Mouse (Mus musculus): Measurements from ENCODE around the gene Wnk2.
A peak's percentile ranks its signal among the peaks of the same experiment; 100 is the strongest.

The Wnk2 gene

DNA sequence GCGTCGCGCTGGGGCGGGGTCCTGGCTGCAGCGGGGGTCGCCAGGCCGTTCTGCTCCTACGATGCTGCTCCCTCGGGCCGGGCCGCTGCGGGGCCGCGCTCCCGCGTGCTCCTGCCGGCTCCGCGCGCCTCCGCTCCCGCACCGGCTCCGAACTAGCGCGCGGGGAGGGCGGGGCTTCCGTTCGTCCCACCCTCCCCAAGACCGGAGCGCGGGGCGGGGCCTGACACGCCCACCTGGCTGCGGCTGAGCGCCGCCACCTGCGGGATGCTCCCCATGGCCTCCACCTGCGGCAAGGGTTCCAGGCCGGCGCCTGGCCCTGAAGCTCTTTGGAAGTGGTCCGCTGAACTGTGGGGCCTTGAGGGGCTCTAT, at the start of gene Wnk2:
Gene Wnk2 (minus strand): TSS at position 157 of the 369 bp plus-strand sequence.
- DNase-seq, result peak; percentile 91

DNA sequence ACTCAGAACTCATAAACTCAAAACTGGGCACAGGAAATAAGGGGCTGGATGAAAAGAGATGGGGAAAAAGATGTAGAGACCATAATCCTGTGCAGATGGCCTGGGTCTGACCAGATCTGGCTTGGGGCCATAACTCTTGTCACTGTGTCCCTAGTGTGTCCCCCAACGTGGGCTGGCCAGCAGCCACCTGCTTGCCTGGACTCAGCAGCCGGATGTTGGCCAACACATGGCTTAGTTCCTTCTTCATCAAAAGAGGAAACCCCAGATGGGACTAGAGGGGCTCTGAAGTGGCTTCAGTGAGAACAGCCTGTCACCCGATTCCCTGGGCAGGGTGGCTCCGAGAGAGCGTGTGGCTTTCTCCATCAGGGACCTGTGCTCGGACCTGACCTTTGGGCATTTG, 49.0 kb upstream of the Wnk2 start:
- no peak for DNase-seq

DNA sequence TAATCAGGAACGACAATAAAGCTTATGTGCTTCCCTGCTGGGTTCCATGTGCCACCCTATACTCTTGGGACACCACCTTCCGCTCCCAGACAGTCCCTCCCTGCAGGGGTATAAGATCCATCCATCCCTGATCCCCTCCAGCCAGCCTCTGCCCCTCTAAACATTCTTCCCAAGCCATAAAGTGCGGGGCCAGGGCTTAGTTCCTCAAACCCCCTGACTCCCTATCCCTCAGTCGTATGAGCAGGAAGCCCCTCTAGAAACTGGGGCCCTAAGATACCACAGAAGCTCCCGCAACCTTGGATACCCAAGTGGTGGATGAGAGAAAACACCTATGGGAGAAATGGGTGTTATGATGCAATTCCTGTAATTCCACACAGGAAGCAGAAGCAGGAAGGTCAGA, 48.4 kb upstream of the Wnk2 start:
- no peak for DNase-seq

DNA sequence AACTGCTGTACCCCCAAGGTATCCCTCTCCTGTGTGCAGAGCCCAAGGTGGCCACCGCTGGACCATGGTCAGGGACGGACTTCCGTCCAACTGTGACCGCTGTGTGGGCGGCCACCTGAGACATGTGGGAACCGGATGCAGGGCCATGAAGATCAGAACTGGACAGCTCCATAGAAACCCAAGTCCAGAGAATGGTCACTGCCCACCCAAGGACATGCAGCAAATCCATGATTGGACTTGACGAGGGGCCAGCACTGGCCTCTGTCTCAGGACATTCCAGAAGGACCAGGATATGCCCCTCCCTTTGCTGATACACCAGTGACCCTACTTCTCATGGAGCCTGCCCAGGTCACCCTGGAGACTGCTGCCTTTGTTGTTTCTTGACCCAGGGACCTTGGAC, 47.8 kb upstream of the Wnk2 start:
- no peak for DNase-seq

DNA sequence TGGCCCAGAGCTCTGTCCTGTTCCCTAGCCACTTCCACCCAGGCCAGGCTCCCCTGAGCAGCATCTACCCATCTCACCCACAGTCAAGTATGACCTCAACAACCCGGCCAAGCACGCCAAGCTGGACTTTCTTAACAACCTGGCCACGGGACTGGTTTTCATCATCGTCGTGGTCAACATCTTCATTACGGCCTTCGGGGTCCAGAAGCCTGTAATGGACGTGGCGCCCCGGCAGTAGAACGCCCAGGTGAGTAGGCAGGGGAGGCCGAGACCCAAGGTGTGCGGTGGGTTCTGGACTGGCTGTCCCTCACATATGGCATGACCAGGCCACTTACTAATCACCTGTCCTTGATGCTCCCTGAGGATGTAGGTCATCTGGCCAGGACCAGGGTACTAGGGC, 47.0 kb upstream of the Wnk2 start:
- DNase-seq, result no peak

DNA sequence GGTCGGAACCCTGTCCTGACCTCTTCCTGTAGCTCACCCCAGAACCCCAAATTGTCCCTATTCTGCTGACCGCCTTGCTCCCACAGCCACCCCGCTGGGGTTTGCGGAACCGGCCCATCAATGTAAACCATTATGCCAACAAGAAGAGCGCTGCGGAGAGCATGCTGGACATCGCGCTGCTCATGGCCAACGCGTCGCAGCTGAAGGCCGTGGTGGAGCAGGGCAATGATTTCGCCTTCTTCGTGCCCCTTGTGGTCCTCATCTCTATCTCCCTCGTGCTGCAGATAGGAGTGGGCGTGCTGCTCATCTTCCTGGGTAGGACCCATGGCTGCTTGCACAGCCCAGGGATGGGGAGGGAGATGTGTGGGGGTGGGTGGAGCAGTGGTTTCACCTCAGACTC, 45.8 kb upstream of the Wnk2 start:
- DNase-seq, result no peak

DNA sequence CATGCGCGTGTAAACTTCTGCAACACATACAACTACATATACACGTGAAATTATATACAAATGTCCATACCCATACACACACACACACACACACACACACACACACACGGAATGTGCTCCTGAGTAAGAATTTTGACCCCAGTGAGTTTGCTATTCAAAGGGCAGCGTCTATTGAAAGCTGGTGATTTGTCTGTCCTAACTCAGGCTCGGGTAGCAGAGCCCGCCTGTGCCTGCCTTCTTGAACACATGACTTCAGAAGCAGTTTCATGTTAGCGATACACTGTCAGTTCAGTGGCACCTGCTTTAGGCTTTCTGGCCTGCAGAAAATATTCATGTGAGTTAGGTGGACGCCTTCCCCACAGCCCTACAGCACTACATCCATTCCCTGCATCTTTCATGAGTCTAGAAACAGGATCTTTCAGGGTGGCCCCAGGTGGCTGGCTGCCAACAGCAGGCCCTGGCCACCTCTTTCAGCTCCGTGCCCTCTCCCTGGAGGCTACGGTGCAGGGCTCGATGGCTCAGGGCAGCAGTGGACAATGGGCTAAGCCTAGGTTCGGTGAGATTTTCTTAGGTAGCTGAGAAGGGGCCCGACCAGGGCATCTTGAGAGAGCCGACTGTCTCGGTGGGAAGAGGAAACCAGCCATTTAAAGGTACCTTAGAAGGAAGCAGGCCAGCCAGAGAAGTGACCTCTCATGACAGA, 44.5 kb upstream of the Wnk2 start:
- DNase-seq, result no peak

DNA sequence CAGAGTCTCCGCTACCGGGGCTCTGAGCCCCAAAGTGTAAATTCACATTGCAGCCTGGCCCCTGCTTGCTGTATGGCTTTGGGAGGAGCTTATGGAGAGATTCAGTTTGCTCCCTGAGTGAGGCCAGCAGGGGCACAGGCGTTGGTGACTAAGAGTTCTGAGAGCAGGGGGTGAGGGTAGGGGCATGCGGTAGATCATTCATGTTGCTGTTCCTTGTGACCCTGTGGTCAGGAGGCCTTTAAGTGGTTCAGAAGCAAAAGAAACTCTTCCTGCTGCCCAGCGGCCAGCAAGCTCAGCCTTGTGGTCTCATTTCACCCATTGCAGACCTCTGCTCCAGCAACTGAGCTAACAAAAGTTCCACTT, 43.8 kb upstream of the Wnk2 start:
- DNase-seq, result no peak

DNA sequence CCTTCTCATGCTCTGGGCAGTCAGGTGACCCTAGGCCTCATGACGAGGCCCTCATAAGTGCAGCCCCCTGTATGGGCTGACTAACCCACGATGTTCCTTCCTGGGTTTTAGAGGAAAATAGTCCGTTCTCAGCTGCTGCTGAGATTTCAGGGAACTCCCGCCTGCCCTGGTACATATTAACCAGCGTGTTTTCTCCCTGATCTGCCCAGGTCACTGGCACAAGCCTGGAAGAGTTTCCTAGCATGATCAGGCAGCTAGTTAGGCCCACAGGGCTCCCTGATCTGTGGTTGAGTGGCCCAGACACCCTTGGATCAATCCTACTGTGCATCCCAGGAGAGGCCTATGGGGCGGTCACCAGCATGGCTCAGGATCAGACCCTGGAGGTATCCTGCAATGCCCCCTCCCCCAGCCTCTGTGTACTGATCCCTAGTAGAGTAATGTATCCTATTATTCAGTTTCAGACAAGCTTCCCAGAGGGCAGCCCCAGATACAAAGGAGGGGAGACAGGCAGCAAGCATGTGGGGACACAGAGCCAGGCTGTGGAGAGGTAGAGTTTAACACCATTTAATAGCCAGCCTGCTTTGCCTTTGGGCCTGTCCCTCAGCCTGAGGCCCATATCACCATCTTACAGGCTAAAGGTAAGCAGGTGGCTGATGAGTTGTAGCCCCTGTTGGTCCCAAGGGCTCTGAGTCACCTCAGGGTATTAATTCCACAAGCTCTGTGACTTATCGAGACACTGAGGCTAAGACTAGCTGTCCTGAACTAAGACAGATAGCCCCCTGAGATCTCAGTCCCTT, 43.3 kb upstream of the Wnk2 start:
- DNase-seq, result no peak

DNA sequence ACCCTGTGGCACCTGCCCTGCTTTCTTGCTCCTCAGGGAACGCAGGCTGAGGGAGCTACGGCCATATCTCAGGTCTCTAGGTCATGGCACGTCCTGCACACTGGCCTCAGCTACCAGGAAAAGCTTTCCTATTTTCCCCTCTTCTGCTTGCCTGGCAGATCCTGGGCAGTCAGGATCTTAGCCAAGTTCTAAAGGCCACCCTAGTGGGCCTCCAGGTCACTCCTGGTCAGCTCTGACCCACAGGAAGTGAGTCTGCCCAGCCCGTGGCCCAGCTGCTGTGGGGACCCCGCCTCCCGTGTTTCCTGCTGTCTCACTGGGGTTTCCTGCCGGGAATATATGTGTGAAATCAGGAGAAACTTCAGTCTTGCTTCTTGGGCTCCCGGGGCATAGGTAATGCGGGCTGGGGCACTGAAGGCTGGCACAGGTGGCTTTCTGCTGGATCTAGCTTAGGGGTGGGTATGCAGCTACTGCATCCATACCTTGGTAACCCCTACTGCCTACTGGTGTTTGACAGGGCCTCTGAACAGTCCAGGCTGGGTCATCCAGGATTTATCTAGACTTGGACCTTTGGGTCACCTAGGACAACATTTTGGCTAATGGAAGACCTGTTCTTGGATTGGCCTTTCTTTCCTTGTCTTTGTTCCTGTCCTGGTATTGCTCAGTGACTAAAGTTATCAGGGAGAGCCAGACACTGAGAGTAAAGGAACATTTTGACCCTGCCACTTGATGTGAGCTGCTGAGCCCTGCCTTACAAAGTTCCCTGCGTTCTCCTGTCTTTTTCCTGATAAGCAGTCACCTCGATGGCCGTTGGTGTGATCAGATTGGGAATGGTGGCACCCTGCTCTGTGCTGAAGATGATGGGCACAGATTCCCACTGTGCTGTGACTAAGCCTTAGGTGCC, 42.4 kb upstream of the Wnk2 start:
- DNase-seq, result no peak

DNA sequence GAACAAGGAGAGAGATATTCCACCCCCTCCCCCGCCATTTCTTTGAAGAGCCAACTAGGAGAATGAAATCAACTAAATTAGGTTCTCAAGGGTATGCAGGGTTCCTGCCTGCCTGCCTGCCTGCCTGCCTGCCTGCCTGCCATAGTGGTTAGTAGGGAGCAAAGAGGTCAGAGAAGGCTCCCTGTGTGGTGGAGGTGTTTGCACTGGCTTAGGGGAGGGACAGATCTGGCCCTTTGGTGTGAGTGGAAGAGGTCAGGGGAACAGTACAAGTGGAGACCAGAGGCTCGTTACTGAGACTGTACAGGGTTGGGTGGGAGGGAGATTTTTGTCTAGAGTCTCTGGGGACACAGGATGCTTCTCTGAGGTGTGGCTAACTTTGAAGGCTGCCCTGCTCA, 41.1 kb upstream of the Wnk2 start:
- DNase-seq, result no peak

DNA sequence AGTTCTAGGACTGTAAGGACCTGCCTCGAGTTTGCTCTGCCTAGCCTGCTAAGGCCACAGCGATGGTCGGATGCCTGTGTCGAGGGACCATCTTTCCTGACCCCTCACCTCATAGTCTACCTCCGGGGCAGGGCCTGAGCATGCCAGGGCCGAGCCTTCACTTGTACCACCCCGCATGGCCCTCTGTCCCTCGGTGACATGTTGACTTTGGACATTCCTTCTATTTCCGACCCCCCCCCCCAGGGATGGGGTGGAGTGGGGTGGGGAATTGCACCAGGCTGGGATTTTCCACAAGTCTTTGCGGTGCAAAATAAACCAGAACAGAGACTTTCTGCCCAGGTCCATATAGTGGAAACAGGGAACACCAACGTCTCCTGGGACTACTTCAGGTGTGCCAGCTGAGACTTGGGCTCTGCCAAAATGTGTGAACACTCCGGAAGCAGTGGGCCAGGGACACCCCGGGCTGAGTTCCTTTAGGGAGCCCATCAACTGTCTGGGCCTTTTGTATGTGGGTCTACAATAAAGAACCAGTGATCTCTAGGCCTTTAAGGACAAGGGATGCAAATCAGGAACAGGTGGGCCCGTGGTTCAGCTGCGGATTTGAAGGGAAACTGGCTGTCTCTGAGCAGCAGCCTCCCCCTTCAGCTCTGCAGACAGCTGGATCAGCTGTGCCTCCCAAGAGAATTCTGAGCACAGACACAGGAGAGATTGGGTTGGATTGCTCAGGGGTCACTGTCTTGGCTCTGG, 40.6 kb upstream of the Wnk2 start:
- DNase-seq, result no peak

DNA sequence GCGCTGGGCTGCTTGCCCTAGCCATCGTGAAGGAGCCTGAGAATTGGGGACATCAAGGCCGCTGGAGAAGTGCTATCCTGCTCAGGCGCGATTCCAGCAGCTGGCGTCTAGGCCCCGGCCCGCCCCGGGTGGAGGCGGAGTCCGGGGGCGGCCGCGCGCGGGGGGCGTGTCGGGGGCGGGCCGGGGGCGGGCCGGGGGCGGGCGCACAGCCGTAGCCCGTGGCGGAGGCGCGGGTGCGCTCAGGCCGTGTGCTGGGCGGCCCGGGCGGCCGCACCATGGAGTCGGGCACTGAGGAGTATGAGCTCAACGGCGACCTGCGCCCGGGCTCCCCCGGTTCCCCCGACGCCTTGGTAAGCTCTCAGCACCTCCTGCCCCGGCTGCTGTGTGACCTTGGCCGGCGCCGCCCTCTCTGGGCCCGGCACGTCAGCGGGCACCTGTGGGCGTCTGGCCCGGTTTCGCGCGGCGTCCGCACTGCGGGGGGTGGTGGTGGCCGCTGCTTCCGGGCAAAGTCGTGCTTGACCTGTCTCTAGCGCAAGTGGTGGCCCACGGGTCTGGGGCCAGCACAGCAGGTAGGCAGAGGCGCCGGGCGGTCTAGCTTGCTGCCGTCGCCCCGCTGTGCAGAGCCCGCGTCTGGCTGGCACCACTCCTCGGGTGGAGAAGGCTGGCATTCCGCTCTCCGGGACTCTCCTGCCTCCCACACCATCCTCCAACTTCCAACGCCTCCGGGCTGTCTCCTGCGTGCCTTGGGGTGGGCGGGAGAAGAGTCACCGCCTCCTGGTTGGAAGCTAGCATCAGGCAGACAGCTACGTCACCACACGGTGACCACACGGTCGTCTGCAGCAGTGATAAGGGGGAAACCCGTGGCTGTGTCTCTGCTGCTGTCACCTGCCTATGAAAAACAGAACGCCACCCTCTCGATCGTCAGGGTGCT, 39.7 kb upstream of the Wnk2 start, which contains the start of gene Ninj1:
Gene Ninj1 (plus strand): TSS at position 198 of the 931 bp plus-strand sequence.
- peak; percentile 75 for DNase-seq

DNA sequence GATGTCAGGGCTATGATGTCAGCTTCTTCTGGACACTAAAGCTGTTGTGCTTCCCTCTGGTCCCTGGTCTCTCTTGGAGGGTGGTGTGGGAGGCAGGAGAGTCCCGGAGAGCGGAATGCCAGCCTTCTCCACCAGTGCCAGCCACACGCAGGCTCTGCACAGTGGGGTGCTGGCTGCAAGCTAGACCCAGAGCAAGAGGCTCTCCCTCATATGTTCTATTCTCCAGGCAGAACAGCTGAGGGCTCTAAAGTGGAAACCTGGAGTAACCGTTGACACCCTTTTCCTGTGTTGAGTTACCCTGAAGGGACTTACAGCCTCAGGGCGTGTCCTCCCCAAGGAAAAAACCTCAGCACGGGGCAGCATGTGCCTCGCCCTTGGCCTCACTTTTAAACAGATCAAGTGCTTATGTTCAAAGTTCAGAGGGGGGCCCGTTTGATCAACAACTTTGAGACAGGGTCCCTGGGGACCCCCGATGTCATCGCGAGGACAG, 39.0 kb upstream of the Wnk2 start:
- DNase-seq, result peak; percentile 48

DNA sequence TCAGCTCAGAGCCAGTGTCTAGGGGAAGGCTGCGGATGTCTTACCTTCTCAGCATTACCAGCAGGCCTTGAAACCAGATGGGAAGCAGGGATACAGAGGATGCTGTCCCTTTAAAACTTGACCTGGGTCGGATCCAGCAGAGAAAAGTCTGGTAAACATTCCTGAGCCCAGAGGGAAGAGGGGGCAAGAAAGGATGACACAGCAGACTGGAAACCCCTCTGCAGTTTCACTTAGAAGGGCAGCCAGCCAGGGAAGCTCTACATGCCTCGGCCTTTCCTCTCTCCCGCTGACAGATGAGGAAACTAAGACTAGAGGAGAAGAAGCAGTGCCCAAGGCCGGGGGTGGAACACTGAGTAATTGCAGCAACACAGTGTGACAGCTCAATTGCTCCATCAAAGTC, 35.8 kb upstream of the Wnk2 start:
- DNase-seq, result no peak

DNA sequence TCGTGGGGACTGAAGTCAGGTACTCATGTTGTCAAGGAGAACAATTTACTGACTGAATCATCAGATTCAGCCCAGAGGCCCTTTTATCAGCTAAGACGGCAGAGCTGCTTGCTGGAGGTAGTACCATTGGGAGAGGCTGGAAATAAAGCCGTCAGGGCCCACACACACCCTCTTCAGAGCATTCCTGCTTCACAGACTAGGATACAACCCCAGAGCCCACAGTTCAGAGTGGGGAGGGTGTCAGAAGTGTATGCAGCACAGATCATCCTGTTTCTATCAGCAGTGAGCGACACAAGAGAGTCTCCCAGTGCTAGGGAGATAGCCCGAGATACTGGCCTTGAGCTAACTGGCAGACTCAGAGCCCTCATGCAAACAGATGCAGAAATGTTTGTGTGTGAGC, 35.3 kb upstream of the Wnk2 start:
- no peak for DNase-seq

DNA sequence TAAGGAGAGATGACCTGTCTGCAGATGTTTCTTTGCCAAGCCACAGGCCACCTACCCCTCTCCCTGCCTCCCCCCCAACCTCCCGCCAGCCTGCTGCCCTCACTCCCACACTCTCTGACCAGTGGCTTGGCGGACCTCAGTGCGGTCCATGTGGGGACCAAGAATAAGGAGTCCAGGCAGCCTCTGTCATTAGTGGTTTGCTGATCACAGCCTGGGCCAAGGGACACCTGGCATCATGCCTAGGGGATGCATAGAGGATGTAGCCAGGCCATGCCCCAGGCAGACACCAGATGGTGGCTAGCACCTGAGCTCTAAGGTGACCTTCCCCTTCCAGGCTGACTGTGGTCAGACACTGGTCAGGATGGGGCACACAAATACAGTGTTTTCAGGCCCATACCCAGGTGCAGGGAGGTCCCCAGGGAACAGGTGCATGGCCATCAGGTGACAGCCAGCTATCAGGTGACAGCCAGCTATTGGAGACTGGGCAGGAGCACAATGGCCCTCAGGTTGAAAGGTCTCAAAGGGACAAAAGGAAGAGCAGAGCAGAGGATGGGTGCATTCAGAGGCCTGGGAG, 33.7 kb upstream of the Wnk2 start:
- peak; percentile 78 for DNase-seq

DNA sequence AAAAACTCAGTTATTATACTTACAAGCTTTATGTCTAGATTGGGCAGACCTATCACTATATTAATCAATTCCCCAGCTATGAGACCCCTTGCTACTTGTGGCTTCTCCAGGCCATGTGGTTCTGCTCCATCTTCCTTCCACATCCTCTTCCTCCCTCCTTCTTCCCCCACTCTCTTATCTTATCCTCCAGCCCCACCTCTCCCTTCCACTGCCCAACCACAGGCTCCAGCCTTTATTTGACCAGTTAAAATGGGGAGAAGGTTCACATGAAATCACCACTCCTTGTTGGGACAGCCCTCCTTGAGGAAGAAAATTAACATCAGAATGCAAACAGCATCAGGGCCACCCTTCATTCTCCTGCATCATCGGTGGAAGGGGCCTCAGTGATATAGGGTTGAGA, 32.9 kb upstream of the Wnk2 start:
- no peak for DNase-seq

DNA sequence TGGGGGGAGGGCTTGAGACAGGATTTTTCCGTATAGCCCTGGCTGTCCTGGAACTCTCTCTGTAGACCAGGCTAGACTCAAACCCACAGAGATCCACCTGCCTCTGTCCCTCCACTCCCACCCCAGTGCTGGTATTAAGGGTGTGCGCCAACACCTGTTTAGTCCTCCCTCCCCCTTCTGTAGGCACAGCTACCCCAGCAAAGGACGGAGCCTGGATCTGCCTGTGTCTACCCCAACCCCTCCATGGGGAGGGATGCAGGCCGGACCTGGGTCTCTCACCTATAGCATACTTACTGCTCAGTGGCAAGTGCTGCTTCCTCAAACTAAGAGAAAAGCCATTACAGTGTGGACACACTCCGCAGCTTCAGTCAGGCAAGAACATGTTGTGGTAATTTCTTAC, 32.5 kb upstream of the Wnk2 start:
- DNase-seq, result no peak

DNA sequence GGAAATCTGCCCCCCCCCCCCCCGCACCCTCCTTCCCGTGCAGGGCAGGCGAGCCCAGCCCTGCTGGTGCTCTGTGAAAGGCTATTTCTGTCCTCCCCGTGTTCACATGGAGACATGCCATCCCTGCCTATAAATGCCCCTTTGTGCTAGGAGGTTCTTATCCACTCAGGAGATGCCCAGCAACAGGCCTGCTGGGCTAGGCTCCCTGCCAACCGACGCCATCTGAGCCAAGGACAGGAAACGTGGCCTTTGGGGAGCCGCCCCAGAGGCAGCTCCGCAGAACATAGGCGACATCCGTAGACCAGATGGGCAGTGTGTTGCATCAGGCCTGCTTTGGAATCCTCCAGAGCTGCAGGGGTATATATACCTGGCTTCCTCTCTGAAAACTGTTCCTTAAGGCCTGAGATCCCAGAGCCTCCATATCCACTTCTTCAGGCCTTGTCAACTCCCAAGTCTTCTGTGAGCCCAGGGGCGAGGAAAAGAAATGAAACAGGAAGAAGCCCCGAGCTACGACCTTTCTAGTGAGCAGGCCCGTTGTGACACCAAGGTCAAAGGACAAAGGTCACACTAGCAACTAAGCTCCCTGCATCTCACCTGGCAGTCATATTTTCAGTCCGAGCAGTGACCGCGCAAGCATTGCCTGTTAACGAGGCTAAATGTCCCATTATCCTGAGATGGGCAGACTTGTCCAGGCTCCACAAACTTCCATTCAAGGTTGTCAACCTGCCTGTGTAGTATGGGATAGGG, 31.2 kb upstream of the Wnk2 start:
- peak; percentile 88 for DNase-seq

Data from cerebellum, adult 11 months (tissue).